Mouse (Mus musculus) layer of hippocampus, adult 9-10 months (tissue): ENCODE measurements at regions not wholly inside any gene's neighbourhood (a gene's known extent, or its start where the extent isn't known, plus 50 kb on each side); places are given as distances from the start of the nearest gene placed in this dataset.

Experiments
- DNase-seq: peaks from one replicate; pipeline ENCODE4 v3.0.0; 2022; ENCODE audit warnings: low spot score

DNA sequence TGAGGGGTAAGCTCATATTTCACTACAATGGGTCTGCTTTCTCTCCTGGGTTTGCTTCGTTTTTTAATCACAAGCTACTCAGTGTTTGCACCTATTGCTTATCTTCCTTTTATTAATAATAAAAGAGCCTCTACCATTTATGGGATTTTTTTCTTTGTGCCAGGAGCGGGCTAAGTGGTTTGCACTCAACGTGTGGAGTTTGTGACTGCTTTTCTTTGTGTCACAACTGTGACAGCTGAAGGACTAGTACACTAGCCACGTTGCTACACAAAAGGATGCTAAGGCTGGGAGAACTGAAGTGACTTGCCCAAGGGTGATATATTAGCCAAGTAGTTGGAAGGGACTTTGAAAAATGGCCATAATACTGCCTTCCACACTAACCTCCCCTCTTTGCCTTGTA is 271.8 kb upstream of the Ppargc1a start:
- no peak for DNase-seq

DNA sequence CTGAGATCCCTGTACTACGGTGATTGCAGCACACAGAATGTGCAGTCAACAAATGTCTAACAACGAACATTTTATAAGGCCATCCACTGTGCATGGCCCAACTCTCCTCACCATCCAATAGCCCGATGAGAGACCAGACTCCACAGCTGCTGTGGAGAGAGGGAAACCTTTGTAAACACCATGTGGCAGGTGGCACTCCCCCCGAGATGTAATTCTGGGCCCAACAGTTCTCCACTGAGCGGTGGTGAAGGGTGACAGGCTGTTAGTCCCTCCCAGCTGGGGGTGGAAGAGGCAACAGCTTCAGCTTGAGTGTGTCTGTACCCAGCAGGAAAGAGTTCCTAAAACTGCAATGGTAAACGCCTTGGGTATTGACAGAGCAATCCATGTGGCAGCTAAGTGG is 263.0 kb upstream of the Ppargc1a start:
- no peak for DNase-seq

DNA sequence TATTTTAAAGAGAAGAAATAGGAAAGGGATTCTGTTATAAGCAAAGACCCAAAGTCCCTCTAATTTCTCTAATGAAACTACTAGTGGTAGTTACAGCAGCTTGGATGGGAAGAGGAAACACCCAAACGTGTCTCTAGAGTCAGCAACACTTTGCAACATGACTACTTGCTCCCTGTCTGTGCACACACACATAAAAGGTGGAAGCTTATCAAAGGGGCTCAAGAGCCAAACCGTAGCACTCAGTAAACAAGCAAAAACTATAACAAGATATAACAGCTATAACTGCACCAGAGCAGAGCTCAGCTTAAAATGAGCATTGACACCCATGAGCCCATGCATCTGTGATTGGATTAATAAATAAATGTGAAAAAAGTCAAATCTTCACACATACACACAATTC is 262.5 kb upstream of the Ppargc1a start:
- no peak for DNase-seq

GRCm38 (mm10) chr5:51829606-51830005 is 262.1 kb upstream of the Ppargc1a start:
- no peak for DNase-seq

- no peak for DNase-seq
Measured at GRCm38 (mm10) chr5:51829020-51829419, 261.5 kb upstream of the Ppargc1a start.

DNA sequence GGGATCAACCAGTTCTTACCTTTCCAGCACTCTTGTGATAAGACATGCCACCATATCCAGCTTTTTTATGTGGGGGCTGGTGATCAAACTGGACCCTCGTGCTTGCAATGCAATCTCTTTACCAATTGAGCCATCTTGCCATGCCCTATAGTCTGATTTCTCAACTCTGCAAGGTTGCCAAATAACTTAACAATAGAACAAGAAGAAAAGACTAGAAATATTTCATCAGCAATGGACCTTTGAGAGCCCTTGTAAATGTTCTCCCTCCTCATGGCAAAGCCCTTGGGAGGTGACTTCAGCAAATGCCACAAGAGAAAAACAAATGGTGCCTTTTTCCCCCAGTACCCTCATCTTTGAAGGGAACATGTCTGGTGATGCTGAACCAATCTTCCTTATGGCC is 258.7 kb upstream of the Ppargc1a start:
- DNase-seq, result no peak

GRCm38 (mm10) chr5:51825584-51826088 is 258.1 kb upstream of the Ppargc1a start:
- no peak for DNase-seq

GRCm38 (mm10) chr5:51824731-51825130 is 257.2 kb upstream of the Ppargc1a start:
- DNase-seq, result no peak

- DNase-seq, result no peak
Measured at GRCm38 (mm10) chr5:51823657-51824056, 256.1 kb upstream of the Ppargc1a start.

DNA sequence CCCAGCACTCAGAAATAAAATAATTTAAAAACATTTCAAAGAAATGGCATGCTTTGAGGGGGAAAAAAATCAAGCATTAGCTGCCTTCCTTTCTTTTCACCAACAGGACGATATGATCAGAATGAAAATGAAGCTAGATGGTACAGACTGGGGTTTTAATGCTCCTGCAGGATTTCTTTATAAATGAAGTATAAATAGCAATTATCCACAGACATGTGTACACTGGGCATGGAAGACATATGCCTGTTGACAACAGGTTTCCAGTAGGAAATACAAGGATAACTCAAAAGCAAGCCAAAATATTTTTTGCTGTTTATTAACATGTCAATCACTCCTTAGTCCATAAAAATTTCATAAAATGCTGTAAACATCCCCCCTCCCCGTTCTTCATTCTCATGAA is 248.7 kb upstream of the Ppargc1a start:
- DNase-seq, result no peak

- no peak for DNase-seq
Measured at GRCm38 (mm10) chr5:51811728-51812127, 244.2 kb upstream of the Ppargc1a start.

- no peak for DNase-seq
Measured at GRCm38 (mm10) chr5:51801486-51801885, 234.0 kb upstream of the Ppargc1a start.

DNA sequence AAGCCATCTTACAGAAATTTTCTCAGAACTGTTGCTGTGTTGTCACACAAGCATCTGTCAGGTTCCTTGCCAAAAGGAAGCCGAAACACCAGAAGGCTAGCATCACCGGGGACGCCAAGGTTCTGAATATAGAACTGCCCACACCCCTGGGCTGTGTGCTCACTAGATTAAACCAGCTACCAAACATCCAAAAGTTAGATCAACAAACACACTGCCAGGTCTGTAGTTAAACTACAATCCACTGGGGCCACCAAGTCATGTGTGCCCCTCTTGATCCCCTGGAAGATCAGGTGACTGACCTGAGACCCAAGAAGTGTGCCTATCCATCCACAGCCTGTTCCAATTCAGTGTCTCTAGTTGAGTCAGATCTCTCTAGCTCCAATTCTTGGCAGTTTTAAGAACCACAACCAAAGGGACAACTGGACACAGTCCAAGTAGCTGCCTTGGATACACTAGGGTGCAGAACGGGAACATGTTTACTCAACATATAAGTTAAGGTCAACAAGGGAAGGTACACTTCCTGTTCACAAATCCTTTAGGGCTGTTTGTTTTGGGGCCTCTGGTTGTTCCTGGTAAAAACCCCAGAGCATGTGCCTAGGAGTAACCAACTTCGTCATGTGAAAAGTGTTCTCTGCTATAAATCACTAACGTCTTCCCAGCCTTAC is 232.0 kb upstream of the Ppargc1a start:
- no peak for DNase-seq

DNA sequence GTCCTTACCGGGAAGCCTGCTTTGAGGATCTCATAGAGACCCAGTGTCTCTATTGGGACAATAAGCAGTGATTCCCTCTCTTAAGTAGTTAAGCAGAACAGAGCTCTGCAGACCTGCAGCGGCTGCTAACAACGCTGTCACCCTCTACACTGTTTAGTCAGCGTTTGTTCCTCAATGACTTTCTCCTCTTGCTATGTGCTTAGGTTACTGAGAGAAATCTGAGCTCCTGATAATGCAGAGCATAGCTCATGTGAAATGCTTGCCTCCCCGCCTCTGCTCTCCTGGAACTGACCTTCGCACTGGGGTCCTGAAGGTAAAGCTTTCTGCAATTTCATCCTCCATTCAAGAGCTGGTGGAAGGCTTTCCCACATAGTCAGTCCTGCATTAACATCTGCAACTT is 226.6 kb upstream of the Ppargc1a start:
- DNase-seq, result no peak

DNA sequence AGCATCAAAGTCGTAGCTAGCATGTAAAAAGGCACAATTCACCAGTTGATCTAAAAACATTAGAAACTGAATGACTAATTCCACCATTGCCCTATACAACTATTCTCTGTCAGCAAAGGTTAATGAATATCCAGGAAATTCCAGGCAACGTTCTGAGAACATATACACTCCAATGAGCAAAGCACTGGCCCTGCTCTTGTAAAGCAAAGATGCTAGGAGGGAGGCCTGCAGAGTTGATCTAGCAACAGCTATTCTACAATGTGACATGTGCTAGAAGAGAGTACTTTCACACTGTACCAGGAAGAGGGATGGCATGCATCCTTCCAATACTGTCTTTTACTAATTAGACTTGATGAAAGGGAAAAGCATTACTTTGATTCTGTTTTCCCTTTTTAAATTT is 225.4 kb upstream of the Ppargc1a start:
- DNase-seq, result no peak

DNA sequence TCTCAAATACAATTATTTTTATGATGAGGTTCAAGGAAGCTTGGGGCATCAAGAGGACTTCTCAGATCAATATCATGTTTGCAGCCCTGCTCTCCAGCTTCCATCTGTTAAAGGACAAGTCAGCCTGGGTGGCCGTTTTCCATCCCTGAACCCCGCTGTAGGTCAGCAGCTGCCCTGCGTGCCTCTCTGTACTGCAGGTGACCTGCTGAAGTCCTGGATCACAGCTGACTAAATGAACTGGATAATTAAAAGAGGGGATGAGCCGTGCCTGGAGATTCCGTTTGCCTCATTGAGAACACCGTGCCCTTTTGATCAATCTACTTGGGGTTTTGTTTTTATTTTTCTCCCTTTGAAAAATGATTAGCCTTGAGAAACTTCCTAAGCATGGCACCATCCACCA is 221.2 kb upstream of the Ppargc1a start:
- DNase-seq, result no peak

DNA sequence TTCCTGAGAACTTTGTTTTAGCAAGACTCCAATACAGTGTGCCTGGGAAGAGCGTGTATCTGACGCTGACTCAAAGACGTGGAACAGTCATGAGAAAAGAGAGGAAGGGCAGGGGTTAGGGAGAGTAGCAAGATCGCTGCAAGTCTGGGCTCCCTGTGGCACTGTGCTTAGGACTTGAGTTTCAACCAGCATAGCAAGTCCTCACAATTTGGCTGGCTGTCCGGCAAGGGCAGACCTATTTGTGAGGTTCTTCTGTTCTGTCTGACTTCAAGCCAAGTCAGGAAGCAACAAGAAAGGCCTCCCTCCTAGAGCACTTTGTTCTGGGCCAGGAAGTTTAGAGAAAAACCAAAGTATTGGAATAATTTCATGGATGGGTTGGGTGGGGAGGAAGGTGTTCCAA is 216.0 kb upstream of the Ppargc1a start:
- DNase-seq, result no peak

DNA sequence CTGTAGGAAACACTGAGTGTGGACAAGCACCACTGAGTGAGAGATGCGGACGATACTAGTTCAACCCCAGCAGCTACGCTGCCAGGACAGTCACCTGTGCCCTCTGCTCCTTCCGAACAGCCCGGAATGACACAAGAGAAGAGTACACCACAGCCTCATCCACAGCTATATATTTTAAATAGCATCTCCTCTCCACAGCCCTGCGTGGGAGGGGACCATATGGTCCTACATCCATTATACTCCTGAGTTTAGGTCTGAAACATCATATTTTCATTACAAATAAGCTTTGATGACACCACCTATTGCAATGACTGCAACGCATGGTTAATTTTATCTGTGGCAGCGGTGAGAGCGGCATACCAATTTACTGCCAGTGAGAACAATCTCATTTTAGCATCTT is 215.6 kb upstream of the Ppargc1a start:
- DNase-seq, result no peak

DNA sequence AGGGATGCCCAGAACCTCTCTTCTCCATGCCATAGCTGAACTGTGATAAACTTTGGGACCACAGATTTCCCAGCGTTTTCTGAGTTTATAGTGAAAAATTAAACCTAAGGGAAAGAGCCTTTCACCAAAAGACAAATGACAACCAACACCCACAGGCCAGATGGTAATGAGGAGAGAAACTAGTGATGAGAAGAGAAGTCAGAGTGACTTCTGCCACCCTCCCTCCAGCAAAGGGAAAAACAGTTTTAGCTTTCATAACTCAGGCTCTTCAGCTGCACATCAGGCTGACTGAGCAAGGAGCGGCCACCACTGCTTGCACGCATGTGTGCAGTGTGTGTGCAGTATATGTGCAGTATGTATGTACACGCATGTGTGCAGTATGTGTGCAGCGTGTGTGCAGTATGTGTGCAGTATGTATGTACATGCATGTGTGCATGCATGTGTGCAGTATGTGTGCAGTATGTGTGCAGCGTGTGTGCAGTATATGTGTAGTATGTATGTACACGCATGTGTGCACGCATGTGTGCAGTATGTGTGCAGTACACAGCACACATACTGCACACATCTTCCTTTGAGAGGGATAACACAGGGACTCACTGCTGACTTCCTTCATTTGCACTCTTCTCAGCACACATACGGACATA is 208.1 kb upstream of the Ppargc1a start:
- DNase-seq, result no peak

- DNase-seq, result no peak
Measured at GRCm38 (mm10) chr5:51771655-51772054, 204.1 kb upstream of the Ppargc1a start.

- DNase-seq, result no peak
Measured at GRCm38 (mm10) chr5:51766111-51766510, 198.6 kb upstream of the Ppargc1a start.

DNA sequence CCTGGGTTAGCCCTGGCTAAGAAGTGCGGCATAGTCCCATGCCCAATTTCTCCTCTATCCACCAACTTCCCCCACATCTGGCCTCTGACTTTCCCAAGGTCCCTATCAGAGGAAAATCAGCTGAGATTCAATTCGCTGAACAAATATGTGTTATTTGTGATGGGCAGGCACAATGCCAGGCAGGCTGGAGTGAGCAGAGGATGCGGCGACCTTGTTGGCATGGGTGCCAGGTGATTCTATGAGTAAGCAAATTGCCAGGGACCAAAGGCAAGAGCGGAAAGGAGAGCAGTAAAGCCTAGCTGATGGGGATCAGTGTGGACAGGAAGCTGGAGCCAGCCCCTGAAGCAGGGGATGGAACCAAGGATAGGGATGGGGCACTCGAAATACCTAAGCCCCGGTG is 196.9 kb upstream of the Ppargc1a start:
- no peak for DNase-seq

DNA sequence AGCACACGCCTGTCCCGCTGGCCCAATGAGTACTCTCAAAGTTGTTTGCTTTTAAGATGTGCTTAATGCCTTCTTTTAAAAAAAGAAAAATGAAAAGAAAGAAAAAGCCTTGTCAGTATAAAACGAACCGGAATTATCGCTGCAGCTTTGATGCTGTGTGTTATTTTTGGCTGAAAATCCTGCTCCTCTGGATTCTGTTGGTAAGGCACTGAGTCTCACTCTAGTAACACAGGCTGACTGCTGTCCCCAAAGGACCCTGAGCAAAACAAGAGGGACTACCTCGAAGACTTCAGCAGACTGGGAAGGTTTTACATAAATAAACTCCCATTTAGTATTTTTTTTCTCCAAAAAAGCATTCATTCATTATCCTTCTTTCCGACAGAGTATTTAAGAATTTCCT is 196.1 kb upstream of the Ppargc1a start:
- no peak for DNase-seq

GRCm38 (mm10) chr5:51762352-51762751 is 194.8 kb upstream of the Ppargc1a start:
- DNase-seq, result no peak
